Mouse (Mus musculus) lung, postnatal 36 days (tissue): ENCODE data around the gene Pgap2.

Source experiments
- DNase-seq: peaks from one replicate; pipeline ENCODE4 v3.0.0; 2022; ENCODE audit warnings: mixed read lengths

Gene Pgap2

DNA sequence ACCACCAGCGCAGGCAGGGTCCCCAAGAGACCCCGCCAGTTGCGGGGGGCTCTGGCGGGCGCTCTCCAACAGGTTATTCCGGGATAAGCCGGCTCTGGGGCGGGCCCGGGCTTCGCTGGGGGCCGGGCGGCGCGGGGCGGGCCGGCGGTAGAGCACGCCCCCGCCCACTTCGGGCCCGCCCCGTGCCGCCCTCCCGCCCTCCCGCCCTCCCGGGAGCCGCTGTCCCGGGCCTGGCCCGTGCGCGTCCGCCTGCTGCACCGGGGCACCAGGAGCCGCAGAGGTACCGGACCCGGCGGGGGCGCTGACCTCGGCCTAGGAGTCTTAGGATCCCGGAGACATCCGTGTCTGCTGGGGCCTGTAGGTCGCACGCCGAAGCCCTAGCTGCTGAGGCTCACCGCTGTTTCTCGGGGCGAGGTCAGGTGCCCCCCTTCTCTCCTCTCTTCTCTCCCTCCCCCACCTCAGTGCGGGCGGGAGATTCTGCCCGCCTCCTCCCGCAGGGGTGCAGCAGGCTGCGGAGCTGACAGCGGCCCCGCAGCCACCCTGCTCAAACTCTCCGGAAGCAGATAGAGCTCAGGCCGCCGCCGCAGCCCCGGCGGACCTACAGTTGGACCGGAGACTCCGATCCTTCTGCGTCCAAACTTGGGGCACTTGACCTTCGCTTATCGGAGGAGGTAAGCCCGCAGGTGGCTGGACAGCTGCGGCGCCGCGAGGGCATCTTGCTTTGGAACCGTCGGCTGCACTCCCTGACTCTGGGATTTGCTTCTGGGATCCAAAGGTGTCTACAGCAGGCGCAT, 57.8 kb downstream of the Pgap2 start, which contains the start of gene Stim1:
TSS of gene Stim1 (plus strand) at position 206 of the 794 bp plus-strand sequence.
- peak; percentile 68 for DNase-seq

DNA sequence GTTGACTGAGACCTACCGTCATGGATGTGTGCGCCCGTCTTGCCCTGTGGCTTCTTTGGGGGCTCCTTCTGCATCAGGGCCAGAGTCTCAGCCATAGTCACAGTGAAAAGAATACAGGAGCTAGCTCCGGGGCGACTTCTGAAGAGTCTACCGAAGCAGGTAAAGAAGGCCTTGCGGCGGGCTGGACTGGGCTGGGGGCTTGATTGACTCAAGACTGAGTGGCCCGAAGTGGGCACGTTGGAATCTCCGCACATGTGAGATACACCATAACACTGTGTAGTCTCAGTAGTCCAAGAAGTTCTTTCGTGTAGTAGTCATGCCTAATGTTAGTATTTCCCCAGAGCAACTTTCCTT, 58.4 kb downstream of the Pgap2 start:
- DNase-seq: no peak

DNA sequence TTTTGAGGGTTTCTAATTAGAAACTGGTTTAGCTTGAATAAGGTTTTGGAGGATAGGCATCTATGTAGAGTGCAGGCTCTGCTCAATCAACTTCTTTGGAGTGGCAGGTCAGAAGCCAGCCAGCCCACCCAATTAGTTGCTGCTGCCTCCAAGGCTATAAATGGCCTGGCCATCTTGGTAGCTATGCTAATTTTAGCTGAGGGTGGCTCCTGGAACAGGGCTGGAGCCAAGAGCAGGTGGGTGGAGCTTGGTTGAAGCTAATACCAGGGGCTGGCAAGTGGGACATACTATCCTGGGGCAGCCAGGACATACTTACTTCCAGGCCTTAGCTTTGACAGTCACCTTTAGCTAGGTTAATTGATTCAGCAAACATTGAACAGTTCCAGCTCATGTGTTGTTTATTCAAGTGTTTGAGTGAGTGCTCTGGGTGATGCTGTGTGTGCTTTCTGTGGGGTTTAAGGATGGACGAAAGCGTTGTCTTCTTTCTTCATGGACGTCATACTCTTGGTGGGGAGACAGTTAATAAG, 62.5 kb downstream of the Pgap2 start:
- no peak for DNase-seq

DNA sequence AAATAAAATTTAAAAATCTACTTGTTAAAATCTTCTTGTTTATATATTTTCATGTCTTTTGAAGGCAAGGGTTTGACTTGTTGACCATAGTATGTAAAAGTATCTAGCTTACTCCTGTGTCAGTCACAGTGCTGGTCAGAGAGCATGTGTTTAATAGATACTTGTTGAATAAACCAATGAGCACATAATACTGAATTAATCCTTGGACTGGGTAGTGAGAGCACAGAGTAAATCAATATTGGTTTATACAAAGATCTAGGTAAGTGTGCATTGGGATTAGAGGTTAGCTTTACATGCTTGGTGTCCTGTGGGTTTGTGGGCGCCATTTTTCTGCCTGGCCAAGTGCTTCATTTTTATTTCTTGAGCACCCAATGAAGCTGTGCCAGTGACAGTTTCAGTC, 71.4 kb downstream of the Pgap2 start:
- no peak for DNase-seq

DNA sequence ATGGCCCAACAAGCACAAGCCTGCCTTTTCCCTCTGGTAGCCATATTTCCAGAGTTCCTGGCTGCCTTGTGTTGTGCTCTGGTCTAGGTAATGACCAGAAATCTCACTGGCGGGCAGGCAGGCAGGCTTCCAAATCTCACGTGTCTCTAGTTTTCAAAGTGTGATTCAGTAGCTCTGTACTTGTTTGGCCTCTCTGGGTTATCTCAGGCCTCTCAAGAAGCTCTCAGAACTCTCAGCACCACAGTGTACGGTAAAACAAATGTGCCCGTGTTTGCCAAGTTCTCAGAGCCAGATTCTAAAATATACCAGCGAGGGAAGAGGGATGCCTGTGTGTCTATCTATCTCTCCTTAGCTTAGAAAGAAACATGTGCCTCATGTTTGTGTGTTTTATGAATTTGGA, 72.3 kb downstream of the Pgap2 start:
- DNase-seq: peak; percentile 75
